Mouse (Mus musculus) intestine, postnatal 0 days (tissue): Measurements from ENCODE around the gene Siah2. TPM values are rescaled to one million over a fixed set of nuclear protein-coding genes. Genes with fewer than 3 reads are reported as not detected.
A peak's percentile ranks its signal among the peaks of the same experiment; 100 is the strongest.

ENCODE experiments used
- ATAC-seq: fragments of 200-750 bp; cut with Nextera tagmentation; 2 replicates; pipeline ENCODE4 v1.8.0; 2017; ENCODE audit warnings: mild to moderate bottlenecking, moderate TSS enrichment, moderate library complexity
- H3K27ac ChIP-seq: fragments of 300-500 bp; sonication (generic); 2 replicates; pipeline ENCODE4 v1.5.1; 2014; ENCODE audit warnings: mild to moderate bottlenecking, low read depth, low read length, moderate library complexity
- H3K27me3 ChIP-seq: fragments of 300-500 bp; sonication (generic); replicated peaks from 2 replicates; pipeline ENCODE4 v1.6.1; 2014; ENCODE audit warnings: low read length, mixed read lengths; ENCODE audit not compliant: control insufficient read depth, insufficient read depth
- H3K36me3 ChIP-seq: fragments of 300-500 bp; sonication (generic); 2 replicates; pipeline ENCODE4 v1.6.1; 2014; ENCODE audit warnings: mild to moderate bottlenecking, moderate library complexity; ENCODE audit not compliant: control insufficient read depth, insufficient read depth
- H3K4me1 ChIP-seq: fragments of 300-500 bp; sonication (generic); replicated peaks from 2 replicates; pipeline ENCODE4 v1.6.1; 2014; ENCODE audit warnings: antibody characterized with exemption, low read length, mixed read lengths; ENCODE audit not compliant: control insufficient read depth, insufficient read depth
- H3K4me2 ChIP-seq: fragments of 300-500 bp; sonication (generic); replicated peaks from 2 replicates; pipeline ENCODE4 v1.6.1; 2014; ENCODE audit warnings: low read depth, mild to moderate bottlenecking, moderate library complexity
- H3K4me3 ChIP-seq: fragments of 300-500 bp; sonication (generic); 2 replicates; pipeline ENCODE4 v1.5.1; 2014; ENCODE audit warnings: low read depth, low read length
- H3K9ac ChIP-seq: fragments of 300-500 bp; sonication (generic); 2 replicates; pipeline ENCODE4 v1.6.1; 2014; ENCODE audit warnings: mild to moderate bottlenecking, low read depth, low read length
- H3K9me3 ChIP-seq: fragments of 300-500 bp; sonication (generic); 2 replicates; pipeline ENCODE4 v1.6.1; 2016; ENCODE audit warnings: mixed run types; ENCODE audit not compliant: control insufficient read depth
- CTCF ChIP-seq: sonication (generic); IDR thresholded peaks from 2 replicates; pipeline ENCODE4 v1.5.1; 2016; ENCODE audit warnings: low read depth, mild to moderate bottlenecking, control low read depth, antibody characterized with exemption, moderate library complexity
- WGBS: fragments of 180-500 bp; shearing (Covaris S2); extraction: QIAGEN DNeasy Blood & Tissue Kit; methylation state at CpG from one replicate; pipeline ENCODE4 v1.1.7; 2014; 5-methylcytosine and 5-hydroxymethylcytosine counted together
- polyA plus RNA-seq: library from polyadenylated mRNA; unstranded; fragments of >200 nt; fragmentation: Nextera tagmentation; extraction: Ambion mirVana; gene quantifications from 2 replicates; pipeline ENCODE4 v1.2.1, GENCODE M21; 2015

Siah2 gene
- polyA plus RNA-seq, 1 experiment from 2014 or later = 4.6 TPM

GRCm38 (mm10) chr3:58727601-58728000 is 35.4 kb upstream of the Siah2 start:
- no peak for TF ChIP-seq CTCF
- WGBS = 88% methylated on average over 4 of the region's 4 CpGs
- Histone ChIP-seq H3K4me1 (no peaks in the 10 kb centered on the region), H3K4me3 (no peak overlapping the region), H3K36me3 (no peaks in the 10 kb centered on the region), H3K4me2 (no peak overlapping the region), H3K27ac (no peak overlapping the region), H3K9me3 (no peaks in the 10 kb centered on the region), H3K27me3 (no peaks in the 10 kb centered on the region), H3K9ac (no peak overlapping the region)
- ATAC-seq = no peak

- no peaks in the 10 kb centered on the region for H3K27me3 ChIP-seq
- H3K4me3 ChIP-seq = no peak overlapping the region
- 56% methylated on average over 3 of the region's 3 CpGs for WGBS
- no peak for ATAC-seq
- H3K4me2 ChIP-seq = no peak overlapping the region
- H3K4me1 ChIP-seq = no peaks in the 10 kb centered on the region
- H3K27ac ChIP-seq = no peak overlapping the region
- no peak overlapping the region for H3K9ac ChIP-seq
- H3K9me3 ChIP-seq = no peaks in the 10 kb centered on the region
- TF ChIP-seq CTCF = peak; percentile 64
- H3K36me3 ChIP-seq = no peaks in the 10 kb centered on the region
Observed at GRCm38 (mm10) chr3:58727012-58727411, 34.8 kb upstream of the Siah2 start.

- Histone ChIP-seq H3K27ac (no peak overlapping the region), H3K4me2 (no peak overlapping the region), H3K4me1 (no peaks in the 10 kb centered on the region), H3K9me3 (no peaks in the 10 kb centered on the region), H3K4me3 (no peak overlapping the region), H3K27me3 (no peaks in the 10 kb centered on the region), H3K36me3 (no peaks in the 10 kb centered on the region), H3K9ac (no peak overlapping the region)
- WGBS = 62% methylated on average over 3 of the region's 3 CpGs
- ATAC-seq = no peak
- no peak for TF ChIP-seq CTCF
Observed at GRCm38 (mm10) chr3:58726374-58726773, 34.2 kb upstream of the Siah2 start.

GRCm38 (mm10) chr3:58724815-58725214 is 32.6 kb upstream of the Siah2 start:
- Histone ChIP-seq H3K4me1 (no peaks in the 10 kb centered on the region), H3K4me3 (no peak overlapping the region), H3K27me3 (no peaks in the 10 kb centered on the region), H3K36me3 (no peaks in the 10 kb centered on the region), H3K27ac (no peak overlapping the region), H3K9me3 (no peaks in the 10 kb centered on the region), H3K4me2 (no peak overlapping the region), H3K9ac (no peak overlapping the region)
- no peak for TF ChIP-seq CTCF
- ATAC-seq = no peak

GRCm38 (mm10) chr3:58723656-58724055 is 31.5 kb upstream of the Siah2 start:
- no peak overlapping the region for H3K4me3 ChIP-seq
- H3K9ac ChIP-seq = no peak overlapping the region
- no peak for ATAC-seq
- no peaks in the 10 kb centered on the region for H3K9me3 ChIP-seq
- H3K27me3 ChIP-seq = no peaks in the 10 kb centered on the region
- no peaks in the 10 kb centered on the region for H3K36me3 ChIP-seq
- H3K4me2 ChIP-seq = no peak overlapping the region
- no peak for TF ChIP-seq CTCF
- H3K27ac ChIP-seq = no peak overlapping the region
- H3K4me1 ChIP-seq = no peaks in the 10 kb centered on the region
- 98% methylated on average over 2 of the region's 2 CpGs for WGBS

GRCm38 (mm10) chr3:58719461-58720230 is 27.4 kb upstream of the Siah2 start:
- Histone ChIP-seq H3K9ac (no peak overlapping the region), H3K4me1 (no peaks in the 10 kb centered on the region)
- WGBS = 73% methylated on average over 9 of the region's 9 CpGs

More at GRCm38 (mm10) chr3:58719461-58720230, 27.4 kb upstream of the Siah2 start:
- no peak for ATAC-seq
- Histone ChIP-seq H3K27ac (no peak overlapping the region), H3K27me3 (no peaks in the 10 kb centered on the region), H3K4me2 (no peak overlapping the region), H3K36me3 (no peaks in the 10 kb centered on the region), H3K4me3 (no peak overlapping the region), H3K9me3 (0 out of 2 replicates have a peak, but pooled peaks cover 4% of the 10 kb centered on the region)
- TF ChIP-seq CTCF = no peak
